ENCODE assay signal across 21 mouse cellular contexts in genomic region chr4:100211331-100211730, GRCm38 (mm10).
"Had no signal": no experiment of that assay in that cellular context is flagged by ENCODE, and none has a peak within 500 bp of the region (broad histone marks: within the 10 kb centered on the region; RNA-seq: fewer than 3 reads in every experiment).

No protein-coding gene starts in this region.

- DNase-seq: kidney, adult 11 months; kidney, adult 8-10 months; kidney, postnatal 10 days; kidney, postnatal 36 days; layer of hippocampus, postnatal 36 days; liver, embryonic 13.5 days; lung, postnatal 14 days; right cerebral cortex, adult 18-20 months; right cerebral cortex, postnatal 14 days; right cerebral cortex, postnatal 4 days; thymus, adult 2 months; thymus, postnatal 14 days; thymus, postnatal 4 days had no signal

- H3K4me3 ChIP-seq: kidney, embryonic 15.5 days; left cerebral cortex, adult 2 months; liver, embryonic 13.5 days; megakaryocyte, embryonic 14.5 days; midbrain, embryonic 10.5 days; midbrain, embryonic 15.5 days; neural tube, embryonic 12.5 days; neural tube, embryonic 15.5 days had no signal

- H3K27ac ChIP-seq: kidney, embryonic 15.5 days; left cerebral cortex, adult 2 months; liver, embryonic 13.5 days; midbrain, embryonic 10.5 days; midbrain, embryonic 15.5 days; neural tube, embryonic 12.5 days; neural tube, embryonic 15.5 days; stomach, postnatal 0 days had no signal

- H3K9ac ChIP-seq: kidney, embryonic 15.5 days; liver, embryonic 13.5 days; midbrain, embryonic 15.5 days; neural tube, embryonic 12.5 days; neural tube, embryonic 15.5 days had no signal

- H3K4me1 ChIP-seq: liver, embryonic 13.5 days; megakaryocyte, embryonic 14.5 days; midbrain, embryonic 15.5 days; neural tube, embryonic 12.5 days; neural tube, embryonic 15.5 days had no signal

- H3K9me3 ChIP-seq: kidney, embryonic 15.5 days; liver, embryonic 13.5 days; megakaryocyte, embryonic 14.5 days; midbrain, embryonic 10.5 days; midbrain, embryonic 15.5 days; neural tube, embryonic 12.5 days; neural tube, embryonic 15.5 days had no signal

- H3K4me2 ChIP-seq: kidney, embryonic 15.5 days; liver, embryonic 13.5 days; midbrain, embryonic 15.5 days; neural tube, embryonic 12.5 days; neural tube, embryonic 15.5 days had no signal

- ATAC-seq: midbrain, embryonic 15.5 days had no signal

- H3K27me3 ChIP-seq: kidney, embryonic 15.5 days; liver, embryonic 13.5 days; megakaryocyte, embryonic 14.5 days; midbrain, embryonic 15.5 days; neural tube, embryonic 12.5 days; neural tube, embryonic 15.5 days had no signal

- H3K36me3 ChIP-seq: kidney, embryonic 15.5 days; liver, embryonic 13.5 days; midbrain, embryonic 10.5 days; midbrain, embryonic 15.5 days; neural tube, embryonic 12.5 days; neural tube, embryonic 15.5 days had no signal
